In the genomic region with DNA sequence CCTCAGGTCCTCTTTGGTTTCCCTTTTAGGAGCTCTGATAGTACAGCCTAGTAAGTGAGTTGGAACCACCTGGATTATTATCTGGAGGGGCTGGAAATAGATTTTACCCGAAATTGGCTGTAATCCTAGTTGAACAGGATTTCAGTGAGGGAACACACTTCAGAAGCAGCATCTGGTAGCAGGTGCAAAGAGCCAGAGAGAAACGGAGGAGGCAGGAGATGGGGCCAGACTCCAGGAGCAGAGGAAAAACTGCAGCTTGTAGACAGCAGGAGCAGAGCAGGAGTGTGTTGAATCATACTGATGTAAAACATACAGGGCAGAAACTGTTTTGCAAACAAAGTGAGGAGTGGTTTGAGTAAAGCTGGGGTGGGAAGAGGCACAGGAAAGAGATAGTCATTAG, we compare ENCODE assay signal across 10 mouse cellular contexts.
"Had no signal": no experiment of that assay in that cellular context is flagged by ENCODE, and none has a peak within 500 bp of the region (broad histone marks: within the 10 kb centered on the region; RNA-seq: fewer than 3 reads in every experiment).

No protein-coding gene starts in this region.

- DNase-seq: kidney, adult 18-20 months; kidney, adult 9 months; kidney, postnatal 14 days; liver; lung, adult 18-20 months; lung, postnatal 10 days; lung, postnatal 36 days; retina, postnatal 1 day; spleen, adult 18-20 months; thymus, postnatal 25 days had no signal
